Mouse (Mus musculus) testis, adult 2 months (tissue): ENCODE data around the gene Fkbp5. TPM values are rescaled to one million over a fixed set of nuclear protein-coding genes. Genes with fewer than 3 reads are reported as not detected.
A peak's percentile ranks its signal among the peaks of the same experiment; 100 is the strongest.
"Not testable (repeated sequence)": the region's sequence is repeated elsewhere in the genome, so short reads cannot be mapped to it uniquely, and the experiment has no call there.

Source experiments
- H3K27ac ChIP-seq: fragments of 200-500 bp; 2 replicates; pipeline ENCODE4 v1.5.1; 2012; ENCODE audit warnings: low read depth, low read length; ENCODE audit not compliant: control insufficient read depth, insufficient read depth
- H3K27me3 ChIP-seq: fragments of 200-500 bp; 2 replicates; pipeline ENCODE4 v1.6.1; 2012; ENCODE audit warnings: mild to moderate bottlenecking, low read length, moderate library complexity; ENCODE audit not compliant: control insufficient read depth, insufficient read depth
- H3K36me3 ChIP-seq: fragments of 200-500 bp; 2 replicates; pipeline ENCODE4 v1.6.1; 2012; ENCODE audit warnings: mild to moderate bottlenecking, low read length; ENCODE audit not compliant: control insufficient read depth, insufficient read depth
- H3K4me1 ChIP-seq: fragments of 200-500 bp; 2 replicates; pipeline ENCODE4 v1.6.1; 2012; ENCODE audit warnings: low read length; ENCODE audit not compliant: control insufficient read depth, insufficient read depth
- H3K4me3 ChIP-seq: fragments of 200-500 bp; 2 replicates; pipeline ENCODE4 v1.5.1; 2012; ENCODE audit warnings: low read depth, mild to moderate bottlenecking, low read length, moderate library complexity, mixed read lengths; ENCODE audit not compliant: control insufficient read depth
- CTCF ChIP-seq: fragments of 200-500 bp; IDR thresholded peaks from 2 replicates; pipeline ENCODE4 v1.5.1; 2012; ENCODE audit warnings: low read depth, mild to moderate bottlenecking, inconsistent platforms, low read length, moderate library complexity; ENCODE audit not compliant: control insufficient read depth, insufficient read depth, insufficient replicate concordance
- POLR2A ChIP-seq: fragments of 200-500 bp; IDR thresholded peaks from 2 replicates; pipeline ENCODE4 v1.6.1; 2012; ENCODE audit warnings: low read depth, mild to moderate bottlenecking, inconsistent platforms, low read length, moderate library complexity; ENCODE audit not compliant: control insufficient read depth
- polyA plus RNA-seq: library from polyadenylated mRNA; depleted of rRNA; stranded (reverse); fragments of >200 nt; gene quantifications from 2 replicates; pipeline ENCODE4 v1.2.3, GENCODE M21; 2012; rRNA removed

Fkbp5 gene
- 19.8 and 22.7 TPM in 2 replicates for polyA plus RNA-seq

DNA sequence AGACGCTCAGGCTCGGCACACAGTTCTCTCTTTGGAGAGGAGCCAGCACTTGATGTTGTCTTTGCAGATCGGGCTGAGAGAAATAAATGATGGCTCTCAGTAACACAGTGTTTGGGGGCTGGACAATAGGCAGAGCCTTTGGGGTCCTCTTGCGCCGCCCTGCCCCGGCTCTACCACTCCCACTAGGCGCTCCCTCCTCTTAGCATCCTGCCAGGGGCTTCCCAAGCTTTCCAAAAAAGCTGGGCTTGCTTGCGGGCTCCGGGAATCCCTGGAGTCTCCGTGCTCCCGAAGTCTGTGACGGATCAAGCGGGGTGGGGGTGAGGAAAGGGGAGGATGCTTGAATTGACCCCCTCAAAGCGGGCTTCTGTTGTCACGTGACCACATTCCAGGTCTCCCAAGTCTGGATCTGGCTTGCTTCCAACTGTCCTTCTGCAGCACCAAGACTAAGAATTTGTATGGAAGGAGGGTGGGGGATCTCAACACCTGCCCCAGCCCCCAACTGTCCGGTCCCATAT, at the start of gene Fkbp5:
TSS of gene Fkbp5 (minus strand) at position 87 of the 515 bp plus-strand sequence.
- H3K4me3 ChIP-seq, result peak within 1 kb of the TSS; percentile 42
- H3K27me3 ChIP-seq, result no peaks in the 10 kb centered on the region
- H3K27ac ChIP-seq, result peak within 1 kb of the TSS; percentile 83
- no peak for TF ChIP-seq CTCF
- TF ChIP-seq POLR2A, result no peak
- H3K36me3 ChIP-seq, result no peaks in the 10 kb centered on the region
- peaks cover 22% of the 10 kb centered on the region for H3K4me1 ChIP-seq

DNA sequence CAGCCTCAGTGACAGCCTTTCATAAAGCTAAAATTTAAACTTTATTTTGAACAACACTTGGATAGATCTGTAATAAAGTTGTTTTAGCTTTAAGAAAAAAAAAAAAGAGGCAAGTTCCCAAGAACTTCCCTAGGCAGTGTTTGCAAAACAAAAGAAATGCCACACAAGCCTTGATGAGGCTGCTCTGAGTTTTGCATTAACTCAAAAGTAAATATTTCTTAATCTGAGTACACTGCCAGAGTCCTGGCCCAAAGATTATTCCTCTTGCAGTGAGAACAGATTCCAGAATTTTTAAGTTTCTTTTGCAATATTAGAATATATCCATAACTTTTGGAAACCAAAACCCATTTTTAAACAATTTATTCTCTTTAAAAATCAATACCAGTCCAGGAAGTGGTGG, 47.9 kb upstream of the Fkbp5 start:
- no peak overlapping the region for H3K4me3 ChIP-seq
- no peak overlapping the region for H3K27ac ChIP-seq
- H3K4me1 ChIP-seq, result no peaks in the 10 kb centered on the region
- TF ChIP-seq POLR2A (no peak), CTCF (no peak)
- H3K36me3 ChIP-seq, result no peaks in the 10 kb centered on the region
- H3K27me3 ChIP-seq, result no peaks in the 10 kb centered on the region

DNA sequence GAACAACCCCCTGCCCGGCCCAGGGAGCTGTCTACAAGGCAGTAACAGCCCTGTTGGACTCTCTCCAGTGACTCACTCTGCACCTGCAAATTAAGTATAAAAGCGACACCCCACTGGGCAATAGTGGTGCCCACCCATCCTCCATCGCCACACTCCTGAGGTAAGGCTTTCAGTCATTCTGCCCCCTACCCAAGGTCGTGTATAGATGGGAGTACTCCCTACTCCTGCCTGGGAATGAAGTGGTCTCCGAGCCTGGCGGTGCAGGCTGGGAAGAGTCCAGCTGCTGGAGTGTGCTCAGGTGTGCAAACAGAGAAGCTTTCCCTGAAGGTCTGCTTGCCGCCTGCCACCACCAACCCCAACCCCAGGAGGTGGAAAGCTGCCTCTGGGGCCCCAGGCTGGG, 44.3 kb upstream of the Fkbp5 start:
- Histone ChIP-seq H3K4me3 (no peak overlapping the region), H3K27me3 (no peaks in the 10 kb centered on the region), H3K36me3 (no peaks in the 10 kb centered on the region), H3K4me1 (no peaks in the 10 kb centered on the region), H3K27ac (no peak overlapping the region)
- TF ChIP-seq CTCF (no peak), POLR2A (no peak)

DNA sequence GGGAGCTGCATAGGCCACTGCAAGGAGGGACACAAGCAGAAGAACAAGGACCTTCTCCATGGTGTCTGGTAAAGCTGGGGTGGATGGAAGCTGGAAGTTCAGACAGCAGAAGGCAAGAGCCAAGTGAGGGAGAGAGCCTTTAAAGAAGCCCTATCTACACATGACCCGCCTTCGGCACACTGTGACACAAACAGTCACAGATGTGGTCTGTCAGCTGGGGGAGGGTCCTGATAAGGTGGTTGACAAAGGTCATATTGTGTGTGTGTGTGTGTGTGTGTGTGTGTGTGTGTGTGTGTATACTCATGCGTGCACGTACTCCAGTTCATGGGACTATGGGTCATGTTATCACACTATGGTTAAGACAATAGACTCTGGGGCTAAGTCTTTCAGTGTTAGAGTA, 43.3 kb upstream of the Fkbp5 start, which contains the start of gene Clps:
TSS of gene Clps (minus strand) at position 169 of the 400 bp plus-strand sequence.
- H3K27me3 ChIP-seq, result no peaks in the 10 kb centered on the region
- H3K4me3 ChIP-seq, result no peak within 1 kb of the TSS
- H3K4me1 ChIP-seq, result no peaks in the 10 kb centered on the region
- no peak within 1 kb of the TSS for H3K27ac ChIP-seq
- TF ChIP-seq CTCF (no peak), POLR2A (no peak)
- no peaks in the 10 kb centered on the region for H3K36me3 ChIP-seq

DNA sequence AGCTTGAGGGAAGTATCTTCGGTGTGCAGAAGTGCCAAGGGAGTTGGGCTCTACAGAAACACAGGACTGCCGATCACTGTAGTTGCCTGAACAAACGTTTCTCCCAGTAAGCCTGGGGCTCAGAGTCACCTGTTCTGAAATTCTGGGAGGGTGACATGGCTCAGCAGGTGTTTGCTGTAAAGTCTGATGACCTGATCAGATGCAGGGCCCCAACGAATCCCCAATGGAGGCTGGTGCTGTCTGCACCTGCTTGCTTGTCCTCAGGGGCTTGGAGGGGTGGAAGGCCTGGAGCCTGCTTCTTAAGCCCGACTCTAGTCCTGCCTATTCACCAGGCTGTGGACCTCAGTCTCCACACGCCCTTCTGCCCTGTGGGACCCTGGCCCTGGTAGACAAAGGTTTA, 40.4 kb upstream of the Fkbp5 start:
- no peak overlapping the region for H3K4me3 ChIP-seq
- no peaks in the 10 kb centered on the region for H3K36me3 ChIP-seq
- no peaks in the 10 kb centered on the region for H3K27me3 ChIP-seq
- TF ChIP-seq CTCF (no peak), POLR2A (no peak)
- peaks cover 6% of the 10 kb centered on the region for H3K4me1 ChIP-seq
- no peak overlapping the region for H3K27ac ChIP-seq

DNA sequence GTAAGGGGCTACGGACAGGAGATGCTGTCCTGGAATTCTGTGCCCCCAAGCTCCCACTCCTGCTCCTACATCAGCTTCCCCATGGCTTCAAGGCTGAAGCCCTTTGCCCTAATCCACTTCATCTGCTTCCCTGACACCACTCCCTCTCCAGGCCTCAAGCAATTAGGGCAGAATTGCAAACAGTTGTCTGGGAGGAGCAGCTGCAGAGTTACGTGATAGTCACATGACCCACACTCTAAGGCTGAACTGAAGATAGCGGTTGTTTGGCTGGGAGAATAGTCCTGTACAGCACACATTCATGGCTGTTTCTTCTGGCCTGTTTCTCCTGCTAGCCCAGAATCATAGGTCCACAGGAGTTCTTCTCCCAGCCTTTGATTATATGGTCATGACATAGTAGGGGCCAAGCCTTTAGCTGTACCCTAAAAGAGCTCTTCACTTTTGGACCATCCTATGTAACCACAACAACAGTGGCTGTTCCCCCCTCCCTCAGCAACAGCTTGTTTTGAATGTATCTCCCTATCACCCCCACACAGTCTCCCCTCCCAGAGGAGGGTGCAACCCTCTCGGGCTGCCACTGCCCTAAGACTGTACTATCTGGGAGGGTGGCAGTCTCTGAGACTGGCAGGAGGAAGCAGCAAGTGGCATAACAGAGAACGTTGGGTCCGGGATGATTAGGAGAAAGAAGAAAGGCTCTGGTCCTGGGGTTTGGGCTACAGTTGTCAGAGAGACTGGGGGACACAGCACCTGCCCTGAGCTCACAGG, 39.5 kb upstream of the Fkbp5 start:
- no peak overlapping the region for H3K4me3 ChIP-seq

DNA sequence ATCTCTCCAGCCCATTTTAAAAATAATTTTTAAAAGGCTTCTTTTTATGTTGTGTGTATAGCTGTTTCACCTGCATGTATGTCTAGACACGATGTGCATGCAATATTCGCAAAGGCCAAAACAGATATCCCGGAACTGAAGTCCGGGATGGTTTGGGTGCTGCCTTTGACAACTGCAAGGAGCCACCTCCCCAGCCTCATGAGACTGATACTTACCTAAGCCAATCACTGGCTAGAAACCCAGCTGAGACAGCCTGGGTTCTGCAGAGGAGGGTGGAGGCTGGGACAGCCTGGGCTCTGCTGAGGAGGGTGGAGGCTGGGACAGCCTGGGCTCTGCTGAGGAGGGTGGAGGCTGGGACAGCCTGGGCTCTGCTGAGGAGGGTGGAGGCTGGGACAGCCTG, 36.7 kb upstream of the Fkbp5 start:
- not testable (repeated sequence) for H3K4me3 ChIP-seq, H3K4me1 ChIP-seq, H3K36me3 ChIP-seq, H3K27ac ChIP-seq, H3K27me3 ChIP-seq

More for the DNA sequence above, 39.5 kb upstream of the Fkbp5 start:
- no peaks in the 10 kb centered on the region for H3K36me3 ChIP-seq
- no peak for TF ChIP-seq POLR2A
- TF ChIP-seq CTCF, result no peak
- no peaks in the 10 kb centered on the region for H3K27me3 ChIP-seq
- no peak overlapping the region for H3K27ac ChIP-seq
- H3K4me1 ChIP-seq, result peaks cover 7% of the 10 kb centered on the region
